Mouse (Mus musculus): ENCODE measurements around the gene Hist1h2bj. TPM values are rescaled to one million over a fixed set of nuclear protein-coding genes. Genes with fewer than 3 reads are reported as not detected.

Hist1h2bj gene
- 47.6 to 80.0 TPM (median 65.2 TPM) in 4 replicates for total RNA-seq (2023)

DNA sequence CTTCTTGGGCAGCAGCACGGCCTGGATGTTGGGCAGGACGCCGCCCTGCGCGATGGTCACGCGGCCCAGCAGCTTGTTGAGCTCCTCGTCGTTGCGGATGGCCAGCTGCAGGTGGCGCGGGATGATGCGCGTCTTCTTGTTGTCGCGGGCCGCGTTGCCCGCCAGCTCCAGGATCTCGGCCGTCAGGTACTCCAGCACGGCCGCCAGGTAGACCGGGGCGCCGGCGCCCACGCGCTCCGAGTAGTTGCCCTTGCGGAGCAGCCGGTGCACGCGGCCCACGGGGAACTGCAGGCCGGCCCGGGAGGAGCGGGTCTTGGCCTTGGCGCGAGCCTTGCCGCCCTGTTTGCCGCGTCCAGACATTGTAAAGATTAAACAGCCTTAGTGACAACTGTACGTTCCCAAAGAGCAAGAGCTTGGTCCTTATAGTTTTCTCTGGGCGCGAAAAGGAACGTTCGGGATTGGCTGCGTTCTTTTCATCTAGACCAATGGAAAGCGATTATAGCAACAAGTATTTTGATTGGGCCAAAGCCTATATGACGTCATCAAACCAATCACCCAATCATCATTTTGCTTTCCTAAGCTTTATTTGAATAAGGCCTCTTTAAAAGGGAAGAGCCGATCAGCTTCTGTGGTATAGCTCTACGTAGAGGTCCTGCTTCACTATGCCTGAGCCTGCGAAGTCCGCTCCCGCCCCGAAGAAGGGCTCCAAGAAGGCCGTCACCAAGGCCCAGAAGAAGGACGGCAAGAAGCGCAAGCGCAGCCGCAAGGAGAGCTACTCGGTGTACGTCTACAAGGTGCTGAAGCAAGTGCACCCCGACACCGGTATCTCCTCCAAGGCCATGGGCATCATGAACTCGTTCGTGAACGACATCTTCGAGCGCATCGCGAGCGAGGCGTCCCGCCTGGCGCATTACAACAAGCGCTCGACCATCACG lies at the start of gene Hist1h2bj, which contains the start of gene Hist1h2ag:
Gene Hist1h2bj (plus strand): TSS at position 647 of the 935 bp plus-strand sequence.
Gene Hist1h2ag (minus strand): TSS at position 377 of the 935 bp plus-strand sequence.

DNA sequence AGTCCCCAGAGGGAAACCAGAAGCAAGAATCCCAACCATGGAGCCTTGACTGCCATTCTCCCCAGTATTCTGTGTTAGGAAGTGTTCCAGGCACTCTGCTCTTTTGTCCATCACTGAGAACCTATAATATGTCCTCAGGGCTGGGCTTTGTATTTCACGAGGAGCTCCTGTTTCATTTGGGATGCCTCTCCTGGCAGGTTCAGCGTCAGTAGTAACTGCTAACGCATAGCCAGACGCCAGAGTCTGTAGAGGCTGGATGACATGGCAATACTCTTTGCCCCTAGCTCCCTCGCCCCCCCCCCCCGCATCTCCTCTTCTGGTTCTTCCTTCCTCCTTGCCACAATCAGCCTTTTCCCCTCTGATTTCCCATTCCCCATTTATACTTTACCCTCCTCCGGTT lies 33.4 kb upstream of the Hist1h2bj start, which contains the start of gene Prss16:
Gene Prss16 (minus strand): TSS at position 101 of the 400 bp plus-strand sequence.

DNA sequence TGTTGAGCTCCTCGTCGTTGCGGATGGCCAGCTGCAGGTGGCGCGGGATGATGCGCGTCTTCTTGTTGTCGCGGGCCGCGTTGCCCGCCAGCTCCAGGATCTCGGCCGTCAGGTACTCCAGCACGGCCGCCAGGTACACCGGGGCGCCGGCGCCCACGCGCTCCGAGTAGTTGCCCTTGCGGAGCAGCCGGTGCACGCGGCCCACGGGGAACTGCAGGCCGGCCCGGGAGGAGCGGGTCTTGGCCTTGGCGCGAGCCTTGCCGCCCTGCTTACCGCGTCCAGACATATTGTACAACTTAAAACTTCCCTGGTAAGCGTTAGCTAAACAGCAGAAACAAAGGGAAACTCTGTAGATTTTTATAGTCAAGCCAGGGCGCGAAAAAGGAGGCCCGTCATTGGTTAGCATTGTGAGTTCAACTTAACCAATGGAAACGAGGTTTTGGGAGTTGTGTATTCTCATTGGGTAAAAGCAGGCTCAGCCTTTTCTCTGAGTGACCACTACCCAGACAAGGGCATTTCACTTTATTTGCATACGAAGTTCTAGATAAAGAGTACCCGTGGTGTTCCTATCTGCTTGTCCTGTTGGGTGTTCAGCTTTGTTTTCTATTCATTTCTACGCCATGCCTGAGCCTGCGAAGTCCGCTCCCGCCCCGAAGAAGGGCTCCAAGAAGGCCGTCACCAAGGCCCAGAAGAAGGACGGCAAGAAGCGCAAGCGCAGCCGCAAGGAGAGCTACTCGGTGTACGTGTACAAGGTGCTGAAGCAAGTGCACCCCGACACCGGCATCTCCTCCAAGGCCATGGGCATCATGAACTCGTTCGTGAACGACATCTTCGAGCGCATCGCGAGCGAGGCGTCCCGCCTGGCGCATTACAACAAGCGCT lies 7.5 kb upstream of the Hist1h2bj start, which contains the start of the genes Hist1h2ah and Hist1h2bk:
Gene Hist1h2ah (minus strand): TSS at position 302 of the 882 bp plus-strand sequence.
Gene Hist1h2bk (plus strand): TSS at position 604 of the 882 bp plus-strand sequence.

DNA sequence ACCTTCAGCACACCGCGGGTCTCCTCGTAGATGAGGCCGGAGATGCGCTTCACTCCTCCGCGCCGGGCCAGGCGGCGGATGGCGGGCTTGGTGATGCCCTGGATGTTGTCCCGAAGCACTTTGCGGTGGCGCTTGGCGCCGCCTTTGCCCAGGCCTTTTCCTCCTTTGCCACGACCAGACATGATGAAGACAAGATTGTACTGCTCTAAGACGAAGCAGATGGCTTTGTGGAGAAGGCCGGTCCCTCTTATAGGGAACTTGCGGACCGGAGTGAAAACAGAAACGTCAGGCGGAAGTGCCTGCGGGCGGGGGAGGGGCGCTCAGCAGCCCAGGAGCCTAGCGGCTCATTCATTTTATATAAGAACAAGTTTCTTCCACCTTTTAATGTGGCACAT lies 1.9 kb upstream of the Hist1h2bj start, which contains the start of gene Hist1h4i:
Gene Hist1h4i (minus strand): TSS at position 221 of the 395 bp plus-strand sequence.

DNA sequence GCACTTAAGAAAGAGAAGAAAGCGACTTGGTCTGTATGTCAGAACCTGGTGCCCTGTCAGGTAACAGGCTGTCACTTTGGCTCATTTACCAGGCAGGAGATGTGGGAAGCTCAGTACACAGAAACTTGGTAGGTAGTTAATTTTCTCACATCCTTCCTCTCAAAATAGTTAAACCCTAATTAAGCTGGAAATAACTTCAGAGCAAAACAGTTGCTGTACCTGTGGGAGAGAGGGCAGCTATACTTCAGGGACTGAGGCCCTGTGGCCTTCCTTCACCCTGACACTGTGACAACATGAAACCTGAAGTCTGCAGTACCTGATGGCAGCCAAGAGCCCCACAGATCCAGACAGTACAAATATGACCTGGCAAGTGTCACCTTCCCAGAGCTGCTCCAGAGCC lies 41.1 kb downstream of the Hist1h2bj start, which contains the start of gene Vmn1r188:
Gene Vmn1r188 (plus strand): TSS at position 301 of the 400 bp plus-strand sequence.

Other genes with a start within 250 kb of the Hist1h2bj start
- 160 to 195 TPM (median 178 TPM) in 4 replicates for gene Hist1h2bq, start 233.0 kb upstream of the Hist1h2bj start, total RNA-seq (2023)
- gene Hist1h2ao, start 232.7 kb upstream of the Hist1h2bj start, total RNA-seq (2023) = 204 to 263 TPM (median 252 TPM) in 4 replicates
- gene Hist1h4m, start 231.5 kb upstream of the Hist1h2bj start, total RNA-seq (2023) = 296 to 419 TPM (median 357 TPM) in 4 replicates
- 56.0 to 117 TPM (median 97.2 TPM) in 4 replicates for gene Hist1h4n, start 211.0 kb upstream of the Hist1h2bj start, total RNA-seq (2023)
- 44.1 to 82.7 TPM (median 54.3 TPM) in 4 replicates for gene Hist1h2ap, start 209.7 kb upstream of the Hist1h2bj start, total RNA-seq (2023)
- gene Hist1h2br, start 209.5 kb upstream of the Hist1h2bj start, total RNA-seq (2023) = 158 to 191 TPM (median 175 TPM) in 4 replicates
- 3.0 to 4.9 TPM (median 3.4 TPM) in 4 replicates for gene Zfp184, start 98.1 kb upstream of the Hist1h2bj start, total RNA-seq (2023)
- gene Pom121l2, start 62.0 kb upstream of the Hist1h2bj start, total RNA-seq (2023) = not detected in 4 replicates
- gene Prss16, start 33.5 kb upstream of the Hist1h2bj start, total RNA-seq (2023) = 0.46 to 0.83 TPM (median 0.70 TPM) in 3 of 4 replicates, not detected in the other
- gene Hist1h2ah, start 7.6 kb upstream of the Hist1h2bj start, total RNA-seq (2023) = 15.9 to 84.2 TPM (median 37.8 TPM) in 4 replicates
- gene Hist1h2bk, start 7.3 kb upstream of the Hist1h2bj start, total RNA-seq (2023) = 28.7 to 55.1 TPM (median 42.1 TPM) in 4 replicates
- gene Hist1h4i, start 1.9 kb upstream of the Hist1h2bj start, total RNA-seq (2023) = 97.8 to 119 TPM (median 108 TPM) in 4 replicates
- 63.9 to 101 TPM (median 83.8 TPM) in 4 replicates for gene Hist1h2ag, start 270 bp upstream of the Hist1h2bj start, total RNA-seq (2023)
- gene Vmn1r188, start 41.2 kb downstream of the Hist1h2bj start, total RNA-seq (2023) = not detected in 4 replicates
- not detected in 4 replicates for gene Vmn1r189, start 62.6 kb downstream of the Hist1h2bj start, total RNA-seq (2023)
- not detected in 4 replicates for gene Vmn1r191, start 140.8 kb downstream of the Hist1h2bj start, total RNA-seq (2023)
- not detected in 4 replicates for gene Vmn1r192, start 147.9 kb downstream of the Hist1h2bj start, total RNA-seq (2023)
- gene Vmn1r193, start 179.9 kb downstream of the Hist1h2bj start, total RNA-seq (2023) = not detected in 4 replicates
- gene Vmn1r194, start 201.0 kb downstream of the Hist1h2bj start, total RNA-seq (2023) = not detected in 4 replicates
- not detected in 4 replicates for gene Vmn1r195, start 227.3 kb downstream of the Hist1h2bj start, total RNA-seq (2023)
- not detected in 4 replicates for gene Vmn1r196, start 246.7 kb downstream of the Hist1h2bj start, total RNA-seq (2023)